Mouse (Mus musculus) mouse embryonic stem cell (cell line): Measurements from ENCODE around the gene Kti12.

ENCODE experiments used
- in situ Hi-C, 2 experiments: fragments of 300-500 bp; cut with MboI; formaldehyde crosslinking; loops; 1 replicate in 1 of 2; 3 replicates in 1 of 2; pipeline ENCODE4 v1.14.3; 2019 to 2020; ENCODE audit warnings: low sequenced_read_pairs in 2 of 2, low pct_unique_long_range_greater_than_20kb in 1 of 2, mixed read lengths in 1 of 2; ENCODE audit not compliant: unreplicated experiment in 1 of 2

Kti12 gene

DNA sequence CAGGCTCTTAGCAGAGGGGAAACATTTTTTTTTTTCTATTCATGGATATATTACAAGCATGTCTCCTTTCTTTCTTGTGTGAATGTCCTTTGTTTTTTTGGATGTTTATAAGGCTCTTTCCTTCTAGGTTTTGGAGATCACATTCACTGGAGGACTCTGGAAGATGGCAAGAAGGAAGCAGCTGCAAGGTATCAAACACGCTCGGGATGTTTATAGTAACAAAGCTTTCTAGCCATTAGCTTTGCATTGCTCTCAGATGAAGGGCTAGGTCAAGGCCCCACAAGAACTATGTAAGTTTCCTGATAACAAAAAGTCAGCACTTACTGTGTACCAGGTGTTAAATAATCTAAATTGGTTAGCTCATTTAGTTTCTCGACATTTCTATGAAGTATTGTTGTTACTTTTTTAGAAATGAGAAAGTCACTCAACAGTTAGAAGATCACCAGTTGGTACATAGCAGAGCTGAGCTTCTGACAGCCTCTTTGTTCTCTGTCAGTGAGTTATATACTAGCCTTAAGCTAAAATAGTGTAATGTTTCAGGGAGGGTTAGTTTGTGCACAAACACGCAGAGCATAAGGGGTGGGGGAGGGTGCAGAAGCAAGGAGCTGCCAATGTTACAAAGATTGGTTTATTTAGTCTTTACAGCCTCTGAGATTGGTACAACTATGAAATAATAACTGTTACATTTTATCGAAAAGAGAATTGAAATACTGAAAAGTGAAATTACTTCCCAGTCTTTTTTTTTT lies 1.6 kb upstream of the Kti12 start:
- in situ Hi-C loops = no loop called here

GRCm38 (mm10) chr4:108848505-108848848 lies 892 bp downstream of the Kti12 start, which contains the start of gene A730015C16Rik:
TSS of gene A730015C16Rik (minus strand) at chr4:108848619.
- in situ Hi-C loops = no loop called here

DNA sequence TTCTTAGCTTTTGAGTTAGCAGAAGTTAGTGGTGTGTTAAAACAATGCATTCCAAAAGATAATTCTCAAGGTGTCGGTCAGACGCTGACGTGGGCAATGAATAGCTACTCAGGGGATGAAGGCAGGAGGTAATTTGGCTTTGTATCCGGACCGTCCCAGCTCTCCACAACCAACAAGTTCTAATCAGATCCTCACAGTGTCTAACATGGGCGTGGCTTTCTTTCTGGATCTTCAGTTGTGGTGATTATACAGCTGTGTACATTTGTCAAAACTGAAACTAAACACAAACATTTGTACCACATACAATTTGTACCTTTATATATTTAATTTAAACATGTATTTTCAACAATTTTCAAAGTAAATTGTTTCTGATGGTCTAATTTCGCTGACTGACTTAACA lies 19.2 kb downstream of the Kti12 start:
- in situ Hi-C loops = loop anchor here (5.0 to 25.0 kb wide), 2 partner anchors 40 to 295 kb away; no protein-coding TSS in a partner anchor

DNA sequence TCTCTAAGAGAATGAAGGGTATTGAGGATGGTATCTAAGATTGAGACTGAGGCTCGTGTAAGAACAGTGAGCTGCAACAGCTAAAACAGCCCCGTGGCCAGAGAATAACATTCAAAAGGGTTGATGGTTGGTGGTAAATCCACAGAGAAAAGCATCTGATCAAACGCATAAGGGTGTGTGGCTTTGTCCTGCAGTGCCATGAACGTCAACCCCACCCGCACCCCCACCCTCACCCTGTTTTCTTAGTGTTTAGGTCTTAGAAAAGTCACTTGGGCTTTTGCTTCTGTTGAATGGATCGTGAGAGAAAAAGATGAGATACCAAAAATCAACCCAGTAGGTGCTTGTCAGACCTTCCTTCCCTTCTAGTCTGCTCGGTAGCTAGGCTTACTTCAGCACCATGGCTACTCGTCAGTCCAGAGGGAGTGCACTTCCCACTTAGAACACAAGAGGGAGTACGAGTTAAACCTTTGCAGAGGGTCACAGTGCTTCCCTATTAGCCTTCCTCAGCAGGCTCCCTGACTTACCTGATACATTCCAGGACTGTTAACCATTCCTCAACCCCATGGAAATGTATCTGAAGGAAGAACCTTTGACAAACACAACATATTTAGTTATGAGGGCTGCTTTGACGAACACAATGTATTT lies 22.3 kb downstream of the Kti12 start:
- in situ Hi-C loops = loop anchor here (5.0 to 25.0 kb wide), 4 partner anchors 37 to 292 kb away; no protein-coding TSS in a partner anchor

DNA sequence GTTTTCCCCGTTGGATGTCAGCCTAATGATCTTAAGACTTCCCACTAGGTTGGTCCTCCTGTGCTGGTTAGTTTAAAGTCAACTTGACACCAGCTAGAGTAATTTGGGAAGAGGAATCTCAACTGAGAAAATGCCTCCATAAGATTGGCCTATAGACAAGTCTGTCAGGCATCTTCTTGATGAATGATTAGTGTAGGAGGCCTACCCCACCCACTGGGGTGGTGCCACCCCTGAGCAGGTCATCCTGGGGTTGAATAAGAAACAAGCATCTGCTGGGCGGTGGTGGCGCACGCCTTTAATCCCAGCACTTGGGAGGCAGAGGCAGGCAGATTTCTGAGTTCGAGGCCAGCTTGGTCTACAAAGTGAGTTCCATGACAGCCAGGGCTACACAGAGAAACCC lies 26.2 kb downstream of the Kti12 start:
- in situ Hi-C loops = loop anchor here (5.0 to 25.0 kb wide), 3 partner anchors 101 to 289 kb away; no protein-coding TSS in a partner anchor

DNA sequence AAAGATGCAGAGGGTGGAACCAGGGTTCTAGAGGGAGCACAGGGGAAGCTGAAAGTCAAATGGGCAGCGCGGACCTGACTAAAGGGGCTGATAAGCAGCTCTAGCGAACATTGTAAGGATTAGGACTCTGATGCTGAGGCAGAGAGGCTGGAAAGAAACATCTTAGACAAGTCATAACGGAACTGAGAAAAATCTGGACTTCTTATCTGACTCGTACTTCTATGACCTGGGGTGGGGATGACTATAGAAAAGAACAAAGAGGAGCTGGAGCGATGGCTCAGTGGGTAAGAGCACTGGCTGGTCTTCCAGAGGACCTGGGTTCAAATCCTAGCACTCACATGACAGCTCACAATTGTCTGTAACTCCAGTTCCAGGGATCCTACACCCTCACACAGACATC lies 30.3 kb downstream of the Kti12 start:
- in situ Hi-C loops = loop anchor here in 1 of 2 experiments (10.0 kb wide), 1 partner anchor 97 kb away; no protein-coding TSS in a partner anchor

- in situ Hi-C loops = loop anchor here in 1 of 2 experiments (10.0 kb wide), 1 partner anchor 96 kb away; no protein-coding TSS in a partner anchor
These were observed 31.6 kb downstream of the Kti12 start, which contains the start of gene Rab3b for GRCm38 (mm10) chr4:108878963-108879822. TSS of gene Rab3b (plus strand) at chr4:108879063.

DNA sequence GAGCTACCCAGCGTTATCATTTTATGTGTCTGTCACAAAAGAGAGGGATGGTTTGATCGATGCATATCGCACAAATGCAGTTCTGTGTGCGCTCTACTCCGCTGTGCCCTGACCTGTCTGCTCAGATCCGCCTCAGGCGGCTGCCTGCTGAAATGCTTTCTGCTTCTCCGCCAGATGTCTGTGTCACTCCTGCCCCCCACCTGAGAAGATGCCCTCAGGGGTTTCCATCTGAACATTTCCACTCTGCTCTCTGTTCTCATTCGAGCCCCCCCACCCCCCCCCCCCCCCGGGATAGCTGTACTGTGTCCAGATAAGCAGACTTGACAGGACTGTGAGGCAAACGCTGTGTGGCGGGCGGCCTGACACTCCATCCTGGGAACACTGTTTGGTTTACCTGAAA lies 36.2 kb downstream of the Kti12 start:
- in situ Hi-C loops = no loop called here

- in situ Hi-C loops = no loop called here
These were observed 39.9 kb downstream of the Kti12 start for GRCm38 (mm10) chr4:108887456-108887855.

- in situ Hi-C loops = no loop called here
These were observed 43.3 kb downstream of the Kti12 start for GRCm38 (mm10) chr4:108890876-108891275.
